Mouse (Mus musculus) MEL (cell line): ENCODE measurements at regions not wholly inside any gene's neighbourhood (a gene's known extent, or its start where the extent isn't known, plus 50 kb on each side); places are given as distances from the start of the nearest gene placed in this dataset.

Source experiments
- DNase-seq: peaks from one replicate; pipeline ENCODE4 v3.0.0; 2011; ENCODE audit warnings: low read depth, low spot score
- H3K27ac ChIP-seq: 2 replicates; pipeline ENCODE4 v1.5.1; 2012; ENCODE audit warnings: low read depth, mild to moderate bottlenecking, control low read depth, low read length, moderate library complexity; ENCODE audit not compliant: control insufficient read depth
- H3K27me3 ChIP-seq, 2 experiments: fragments of 150-350 bp in 1 of 2; sonication (generic) in 1 of 2; 2 replicates each; pipeline ENCODE4 v1.6.1; 2012; ENCODE audit warnings: low read length in 2 of 2, mild to moderate bottlenecking in 2 of 2, improper control_type of control experiment in 1 of 2, moderate library complexity in 1 of 2; ENCODE audit not compliant: insufficient read depth in 2 of 2, control insufficient read depth in 1 of 2
- H3K36me3 ChIP-seq, 2 experiments: 2 replicates each; pipeline ENCODE4 v1.6.1; 2012 to 2014; ENCODE audit warnings: low read length in 2 of 2, improper control_type of control experiment in 1 of 2, inconsistent platforms in 1 of 2, mild to moderate bottlenecking in 1 of 2; ENCODE audit not compliant: insufficient read depth in 2 of 2, control insufficient read depth in 1 of 2
- H3K4me1 ChIP-seq, 2 experiments: fragments of 150-350 bp in 1 of 2; sonication (generic) in 1 of 2; 2 replicates each; pipeline ENCODE4 v1.6.1; 2012; ENCODE audit warnings: low read length in 2 of 2, improper control_type of control experiment in 1 of 2, mild to moderate bottlenecking in 1 of 2; ENCODE audit not compliant: insufficient read depth in 2 of 2, control insufficient read depth in 1 of 2
- H3K4me3 ChIP-seq, 2 experiments: fragments of 150-350 bp in 1 of 2; sonication (generic) in 1 of 2; 2 replicates each; pipeline ENCODE4 v1.5.1; 2012; ENCODE audit warnings: low read depth in 2 of 2, low read length in 2 of 2, mild to moderate bottlenecking in 2 of 2, moderate library complexity in 2 of 2, control low read depth in 1 of 2, improper control_type of control experiment in 1 of 2; ENCODE audit not compliant: control insufficient read depth in 1 of 2, insufficient read depth in 1 of 2
- H3K79me2 ChIP-seq: 2 replicates; pipeline ENCODE4 v1.6.1; 2012; ENCODE audit warnings: mild to moderate bottlenecking, low read length, moderate library complexity; ENCODE audit not compliant: control insufficient read depth, poor library complexity, insufficient read depth
- H3K9ac ChIP-seq: 2 replicates; pipeline ENCODE4 v1.6.1; 2012; ENCODE audit warnings: low read depth, mild to moderate bottlenecking, control low read depth, low read length, moderate library complexity; ENCODE audit not compliant: control insufficient read depth, poor library complexity, severe bottlenecking
- H3K9me3 ChIP-seq: fragments of 150-350 bp; sonication (generic); replicated peaks from 2 replicates; pipeline ENCODE4 v1.6.1; 2012; ENCODE audit warnings: mild to moderate bottlenecking, low read length, improper control_type of control experiment, moderate library complexity; ENCODE audit not compliant: insufficient read depth
- CHD2 ChIP-seq: IDR thresholded peaks from 2 replicates; pipeline ENCODE4 v1.6.1; 2011; ENCODE audit warnings: low read length, improper control_type of control experiment
- CTCF ChIP-seq, 3 experiments: IDR thresholded peaks in 2 of 3; conservative IDR thresholded peaks in 1 of 3; 2 replicates each; pipeline ENCODE4 v1.5.1; 2011 to 2012; ENCODE audit warnings: low read length in 3 of 3, low read depth in 2 of 3, mild to moderate bottlenecking in 2 of 3, improper control_type of control experiment in 1 of 3, inconsistent platforms in 1 of 3, mixed read lengths in 1 of 3, moderate library complexity in 1 of 3; ENCODE audit not compliant: control insufficient read depth in 1 of 3, insufficient read depth in 1 of 3, poor library complexity in 1 of 3, severe bottlenecking in 1 of 3
- ELF1 ChIP-seq: IDR thresholded peaks from 2 replicates; pipeline ENCODE4 v1.6.1; 2014; ENCODE audit warnings: low read depth, mild to moderate bottlenecking, inconsistent platforms, low read length, improper control_type of control experiment, moderate library complexity
- EP300 ChIP-seq, 2 experiments: IDR thresholded peaks; 2 replicates each; pipeline ENCODE4 v1.6.1; 2011; ENCODE audit warnings: improper control_type of control experiment in 2 of 2, low read length in 2 of 2, low read depth in 1 of 2, mild to moderate bottlenecking in 1 of 2
- ETS1 ChIP-seq: IDR thresholded peaks from 2 replicates; pipeline ENCODE4 v1.6.1; 2012; ENCODE audit warnings: low read depth, mild to moderate bottlenecking, inconsistent platforms, low read length, improper control_type of control experiment, moderate library complexity
- GABPA ChIP-seq: IDR thresholded peaks from 2 replicates; pipeline ENCODE4 v1.6.1; 2012; ENCODE audit warnings: low read depth, mild to moderate bottlenecking, inconsistent platforms, low read length, improper control_type of control experiment, moderate library complexity
- GATA1 ChIP-seq: IDR thresholded peaks from 2 replicates; pipeline ENCODE4 v1.6.1; 2011; ENCODE audit warnings: low read depth, low read length, improper control_type of control experiment
- HCFC1 ChIP-seq: IDR thresholded peaks from 2 replicates; pipeline ENCODE4 v1.6.1; 2012; ENCODE audit warnings: low read depth, mild to moderate bottlenecking, inconsistent platforms, low read length, improper control_type of control experiment, moderate library complexity
- KAT2A ChIP-seq: conservative IDR thresholded peaks from 2 replicates; pipeline ENCODE4 v1.6.1; 2012; ENCODE audit warnings: low read depth, low read length, improper control_type of control experiment, inconsistent platforms
- MAFK ChIP-seq: IDR thresholded peaks from 2 replicates; pipeline ENCODE4 v1.6.1; 2011; ENCODE audit warnings: low read depth, mild to moderate bottlenecking, low read length, improper control_type of control experiment, borderline replicate concordance
- MAX ChIP-seq: IDR thresholded peaks from 2 replicates; pipeline ENCODE4 v1.6.1; 2011; ENCODE audit warnings: low read length, improper control_type of control experiment
- MXI1 ChIP-seq: IDR thresholded peaks from 2 replicates; pipeline ENCODE4 v1.6.1; 2011; ENCODE audit warnings: mild to moderate bottlenecking, low read depth, low read length, improper control_type of control experiment
- MYB ChIP-seq: IDR thresholded peaks from 2 replicates; pipeline ENCODE4 v1.6.1; 2011; ENCODE audit warnings: mild to moderate bottlenecking, low read depth, low read length, improper control_type of control experiment
- NELFE ChIP-seq: IDR thresholded peaks from 2 replicates; pipeline ENCODE4 v1.6.1; 2011; ENCODE audit warnings: low read depth, low read length, improper control_type of control experiment
- POLR2A ChIP-seq, 2 experiments: IDR thresholded peaks; 2 replicates each; pipeline ENCODE4 v1.6.1; 2011 to 2012; ENCODE audit warnings: low read length in 2 of 2, mild to moderate bottlenecking in 2 of 2, control low read depth in 1 of 2, improper control_type of control experiment in 1 of 2, low read depth in 1 of 2, moderate library complexity in 1 of 2; ENCODE audit not compliant: control insufficient read depth in 1 of 2, insufficient read depth in 1 of 2, poor library complexity in 1 of 2
- POLR2AphosphoS2 ChIP-seq: IDR thresholded peaks from 2 replicates; pipeline ENCODE4 v1.6.1; 2011; ENCODE audit warnings: low read length, improper control_type of control experiment
- SMC3 ChIP-seq: IDR thresholded peaks from 2 replicates; pipeline ENCODE4 v1.6.1; 2011; ENCODE audit warnings: low read depth, low read length, improper control_type of control experiment
- TBP ChIP-seq: IDR thresholded peaks from 2 replicates; pipeline ENCODE4 v1.8.0; 2011; ENCODE audit warnings: low read depth, low read length, improper control_type of control experiment
- TCF12 ChIP-seq: IDR thresholded peaks from 2 replicates; pipeline ENCODE4 v1.6.1; 2014; ENCODE audit warnings: low read depth, mild to moderate bottlenecking, inconsistent platforms, low read length, improper control_type of control experiment, moderate library complexity
- USF2 ChIP-seq, 2 experiments: IDR thresholded peaks; 2 replicates each; pipeline ENCODE4 v1.6.1; 2011 to 2012; ENCODE audit warnings: improper control_type of control experiment in 2 of 2, low read length in 2 of 2, borderline replicate concordance in 1 of 2, inconsistent platforms in 1 of 2, low read depth in 1 of 2, mild to moderate bottlenecking in 1 of 2; ENCODE audit not compliant: insufficient read depth in 1 of 2
- ZMIZ1 ChIP-seq: IDR thresholded peaks from 2 replicates; pipeline ENCODE4 v1.6.1; 2012; ENCODE audit warnings: low read depth, mild to moderate bottlenecking, inconsistent platforms, low read length, improper control_type of control experiment, moderate library complexity
- ZNF384 ChIP-seq: IDR thresholded peaks from 2 replicates; pipeline ENCODE4 v1.6.1; 2012; ENCODE audit warnings: low read depth, mild to moderate bottlenecking, inconsistent platforms, low read length, improper control_type of control experiment

- H3K27ac ChIP-seq: peak overlapping the region; percentile 99
- H3K9ac ChIP-seq: peak overlapping the region; percentile 83
- no peaks in the 10 kb centered on the region for H3K27me3 ChIP-seq
- H3K9me3 ChIP-seq: no peaks in the 10 kb centered on the region
- peaks cover 11 to 43% of the 10 kb centered on the region in 2 experiments; a peak in 3 of 4 replicates for H3K4me1 ChIP-seq
- peak overlapping the region; percentile 55 to 58 for H3K4me3 ChIP-seq
- H3K36me3 ChIP-seq: peaks cover 0 to 33% of the 10 kb centered on the region in 2 experiments; a peak in 2 of 4 replicates
- DNase-seq: peak; percentile 91
- H3K79me2 ChIP-seq: peaks cover 2% of the 10 kb centered on the region; the same call in 1 of the 2 replicates
- no peak for TF ChIP-seq GABPA
- peak; percentile 79 for TF ChIP-seq TBP
- TF ChIP-seq ETS1: peak; percentile 34
- no peak for TF ChIP-seq POLR2AphosphoS2
- TF ChIP-seq POLR2A (IDR thresholded peaks at IDR 0.05; ENCODE audit: control insufficient read depth in 1 of 2, insufficient read depth in 1 of 2, low read depth in 1 of 2, low read length in 2 of 2, poor library complexity in 1 of 2): peak in 1 of 2 experiments; percentile 55; a peak in 2 of 4 replicates
- peak; percentile 56; the same call in 1 of the 2 replicates for TF ChIP-seq MXI1
- TF ChIP-seq MAFK: no peak
- no peak for TF ChIP-seq USF2 (IDR thresholded peaks at IDR 0.05; ENCODE audit: borderline replicate concordance in 1 of 2, insufficient read depth in 1 of 2, low read depth in 1 of 2, low read length in 2 of 2)
- no peak for TF ChIP-seq HCFC1
- no peak for TF ChIP-seq MAX
- TF ChIP-seq ZMIZ1: peak; percentile 41; the same call in 1 of the 2 replicates
- peak; percentile 54; the same call in 1 of the 2 replicates for TF ChIP-seq GATA1
- no peak for TF ChIP-seq ZNF384
- TF ChIP-seq NELFE: 0 out of 2 replicates have a peak, but pooled peaks have one; percentile 12
- no peak for TF ChIP-seq SMC3
- no peak for TF ChIP-seq CTCF (IDR thresholded peaks at IDR 0.05 in 2 of 3, conservative IDR thresholded peaks at IDR 0.05 in 1 of 3; ENCODE audit: control insufficient read depth in 1 of 3, insufficient read depth in 1 of 3, low read depth in 2 of 3, low read length in 3 of 3, poor library complexity in 1 of 3, severe bottlenecking in 1 of 3)
- TF ChIP-seq MYB: no peak
- no peak for TF ChIP-seq KAT2A
- TF ChIP-seq EP300 (IDR thresholded peaks at IDR 0.05; ENCODE audit: low read depth in 1 of 2, low read length in 2 of 2): peak; percentile 37 to 58
- peak; percentile 34; the same call in 1 of the 2 replicates for TF ChIP-seq TCF12
- TF ChIP-seq ELF1: no peak
- no peak for TF ChIP-seq CHD2
Measured at GRCm38 (mm10) chr6:31613590-31614319, 50.0 kb upstream of the Podxl start.
